Mouse (Mus musculus) E14TG2a.4 (cell line): Measurements from ENCODE around the gene Musk.

Experiments used
- H3K27me3 ChIP-seq: 2 replicates; pipeline ENCODE4 v1.6.1; 2014; ENCODE audit warnings: low read length, control low read depth; ENCODE audit not compliant: insufficient read depth
- H3K36me3 ChIP-seq: 2 replicates; pipeline ENCODE4 v1.6.1; 2014; ENCODE audit warnings: low read length, control low read depth; ENCODE audit not compliant: insufficient read depth
- H3K4me1 ChIP-seq: replicated peaks from 2 replicates; pipeline ENCODE4 v1.6.1; 2014; ENCODE audit warnings: low read depth, low read length, control low read depth
- H3K4me3 ChIP-seq: replicated peaks from 2 replicates; pipeline ENCODE4 v1.5.1; 2014; ENCODE audit warnings: mild to moderate bottlenecking, low read length
- H3K9me3 ChIP-seq: 2 replicates; pipeline ENCODE4 v1.6.1; 2014; ENCODE audit warnings: low read length, control low read depth
- CTCF ChIP-seq: conservative IDR thresholded peaks from 2 replicates; pipeline ENCODE4 v1.5.1; 2014; ENCODE audit warnings: low read length
- NANOG ChIP-seq: IDR thresholded peaks from 2 replicates; pipeline ENCODE4 v1.6.1; 2014; ENCODE audit warnings: borderline replicate concordance, low read length, mixed read lengths
- POU5F1 ChIP-seq: IDR thresholded peaks from 2 replicates; pipeline ENCODE4 v1.6.1; 2014; ENCODE audit warnings: low read length, borderline replicate concordance

Musk gene

DNA sequence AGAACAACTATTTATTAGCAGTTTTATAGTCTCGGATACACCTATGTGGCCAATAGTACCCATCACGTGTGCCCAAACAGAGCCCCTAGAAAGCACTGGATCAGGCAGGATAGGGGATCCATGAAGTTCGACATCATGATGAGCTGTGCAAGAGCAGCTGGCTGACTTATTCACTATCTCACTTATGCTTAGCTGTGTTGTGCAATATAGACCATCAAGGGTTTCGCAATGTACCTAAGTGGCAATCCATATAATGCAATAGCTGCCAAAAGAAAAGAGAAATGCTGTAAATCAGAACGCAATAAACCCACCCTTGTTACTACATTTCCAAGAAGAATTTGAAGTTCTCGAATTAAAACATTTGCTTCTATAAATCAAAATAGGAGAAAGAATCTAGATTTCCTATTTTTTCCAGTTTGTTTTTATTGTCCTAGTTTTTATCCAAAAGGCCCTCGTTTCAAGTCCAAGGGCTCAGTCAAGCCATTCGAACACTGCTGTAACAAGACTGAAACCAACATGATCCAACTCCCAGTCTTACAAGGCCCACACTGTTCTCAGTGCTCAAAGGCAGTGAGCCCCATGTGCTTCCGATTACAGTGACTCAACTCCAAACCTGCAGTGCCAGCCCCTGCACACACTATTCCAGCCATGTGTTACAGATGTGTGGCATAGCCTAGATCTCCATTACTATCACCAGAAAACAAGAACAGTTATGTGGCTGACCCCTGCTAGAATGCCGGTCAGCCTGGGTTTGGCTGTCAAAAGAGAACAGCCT lies 45.3 kb downstream of the Musk start:
- no peaks in the 10 kb centered on the region for H3K27me3 ChIP-seq
- no peak for TF ChIP-seq POU5F1
- no peak for TF ChIP-seq NANOG
- no peak for TF ChIP-seq CTCF
- H3K4me1 ChIP-seq = no peaks in the 10 kb centered on the region
- no peaks in the 10 kb centered on the region for H3K9me3 ChIP-seq
- no peak overlapping the region for H3K4me3 ChIP-seq
- no peaks in the 10 kb centered on the region for H3K36me3 ChIP-seq

DNA sequence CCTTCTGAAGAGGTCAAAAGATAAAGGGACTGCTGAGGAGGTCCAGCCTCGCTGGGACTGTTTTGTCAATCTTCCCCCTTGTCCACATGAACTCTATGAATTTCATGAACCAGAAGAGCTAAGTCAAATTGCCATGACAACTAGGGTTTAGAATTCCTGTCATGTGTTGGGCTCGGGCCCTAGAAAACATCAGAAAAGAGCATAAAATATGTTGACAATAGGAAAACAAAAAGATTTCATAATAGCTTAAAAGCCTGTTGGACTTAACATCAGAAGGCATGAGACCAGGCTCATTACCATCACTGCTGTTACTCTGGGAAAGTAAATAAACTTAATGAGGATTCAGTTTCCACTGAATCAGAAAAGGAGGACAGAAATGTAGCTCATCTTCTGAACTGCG lies 46.6 kb downstream of the Musk start:
- TF ChIP-seq CTCF = no peak
- TF ChIP-seq POU5F1 = no peak
- no peak for TF ChIP-seq NANOG

DNA sequence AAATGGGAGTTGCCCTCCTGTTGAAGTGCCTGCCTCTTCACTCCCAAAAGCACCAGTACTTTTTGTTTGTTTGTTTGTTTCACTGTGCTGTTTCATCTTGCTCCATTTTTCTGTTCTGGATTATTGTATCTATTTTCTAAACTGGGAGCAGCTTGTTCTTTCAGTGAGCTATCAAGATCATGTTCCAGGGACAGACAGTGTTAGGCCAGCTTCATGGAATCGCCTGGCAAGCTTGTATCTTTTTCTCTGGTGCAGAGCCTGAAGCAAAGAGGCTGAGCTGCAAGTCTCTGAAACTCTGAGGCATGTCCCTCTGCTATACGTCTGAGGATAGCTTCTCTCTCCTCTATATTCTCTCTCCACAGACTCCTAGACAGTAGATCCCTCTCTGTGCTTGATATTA lies 50.5 kb downstream of the Musk start:
- no peak for TF ChIP-seq POU5F1
- TF ChIP-seq NANOG = no peak
- no peak for TF ChIP-seq CTCF
- Histone ChIP-seq H3K27me3 (no peaks in the 10 kb centered on the region), H3K4me3 (no peak overlapping the region), H3K4me1 (no peaks in the 10 kb centered on the region), H3K36me3 (no peaks in the 10 kb centered on the region), H3K9me3 (no peaks in the 10 kb centered on the region)

More for the DNA sequence above, 46.6 kb downstream of the Musk start:
- Histone ChIP-seq H3K4me3 (no peak overlapping the region), H3K27me3 (no peaks in the 10 kb centered on the region), H3K36me3 (no peaks in the 10 kb centered on the region), H3K9me3 (no peaks in the 10 kb centered on the region), H3K4me1 (no peaks in the 10 kb centered on the region)

DNA sequence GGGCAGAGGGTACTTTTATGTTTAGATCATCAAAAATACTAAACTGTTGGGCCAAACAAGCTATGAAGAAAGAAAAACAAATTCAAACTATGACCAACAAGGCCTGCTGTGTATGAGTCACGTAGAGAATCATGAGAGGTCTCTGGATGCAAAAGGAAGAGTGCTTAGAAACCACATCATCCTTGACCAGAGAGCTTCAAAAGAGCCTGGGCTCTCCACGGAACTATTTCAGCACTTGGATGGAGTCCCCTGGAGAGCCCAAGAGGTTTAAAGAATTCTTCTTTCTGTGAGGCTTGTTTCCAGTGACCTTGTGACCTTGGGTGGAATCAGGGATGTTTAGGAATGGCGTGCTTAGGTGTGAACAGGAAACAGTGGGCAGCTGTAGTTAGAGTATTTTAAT lies 53.5 kb downstream of the Musk start:
- Histone ChIP-seq H3K36me3 (no peaks in the 10 kb centered on the region), H3K4me1 (no peaks in the 10 kb centered on the region), H3K4me3 (no peak overlapping the region), H3K27me3 (no peaks in the 10 kb centered on the region), H3K9me3 (peaks cover 9% of the 10 kb centered on the region)
- TF ChIP-seq POU5F1 (no peak), CTCF (no peak), NANOG (no peak)

DNA sequence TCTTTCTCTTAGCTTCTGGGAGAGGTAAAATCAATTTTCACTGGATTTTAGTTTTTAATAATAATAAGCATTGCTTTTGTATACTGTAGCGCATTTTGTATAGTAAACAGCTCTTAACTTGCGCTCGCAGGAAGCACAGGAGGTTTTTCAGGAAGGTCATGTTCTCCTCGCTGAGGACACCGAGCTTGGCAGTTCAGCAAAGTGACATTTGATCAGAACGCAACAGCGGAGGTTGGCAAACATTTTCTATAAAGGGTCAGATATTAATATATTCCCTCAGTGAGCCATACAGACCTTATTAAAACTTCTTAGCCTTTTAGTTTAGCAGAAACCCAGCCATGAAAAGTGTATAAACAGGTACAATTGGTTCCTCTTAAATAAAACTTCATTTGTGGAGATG lies 64.4 kb downstream of the Musk start:
- TF ChIP-seq NANOG = no peak
- TF ChIP-seq POU5F1 = no peak
- no peak for TF ChIP-seq CTCF
- Histone ChIP-seq H3K4me3 (no peak overlapping the region), H3K4me1 (no peaks in the 10 kb centered on the region), H3K27me3 (no peaks in the 10 kb centered on the region), H3K36me3 (no peaks in the 10 kb centered on the region), H3K9me3 (no peaks in the 10 kb centered on the region)

DNA sequence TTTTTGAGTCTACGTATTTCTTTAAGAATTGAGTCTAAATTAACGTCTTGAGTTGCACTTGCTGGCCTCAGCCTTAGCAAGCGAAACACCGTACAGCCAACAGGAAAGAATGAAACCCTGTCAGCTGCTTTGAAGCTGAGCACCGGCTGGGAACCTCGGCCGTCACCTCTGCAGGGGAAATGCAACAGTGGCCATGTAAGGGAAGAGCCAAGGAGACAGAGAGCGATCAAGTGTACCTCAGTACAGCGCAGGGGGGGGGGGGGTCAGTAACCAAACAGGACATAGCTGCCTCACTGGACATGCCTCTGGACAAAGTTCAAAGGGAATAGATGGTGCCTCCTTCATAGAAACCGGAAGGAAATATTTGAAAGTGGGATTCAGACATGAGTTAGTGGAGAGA lies 65.4 kb downstream of the Musk start:
- no peaks in the 10 kb centered on the region for H3K27me3 ChIP-seq
- no peak overlapping the region for H3K4me3 ChIP-seq
- TF ChIP-seq NANOG (no peak), CTCF (no peak), POU5F1 (no peak)
- no peaks in the 10 kb centered on the region for H3K9me3 ChIP-seq
- no peaks in the 10 kb centered on the region for H3K36me3 ChIP-seq
- H3K4me1 ChIP-seq = no peaks in the 10 kb centered on the region

DNA sequence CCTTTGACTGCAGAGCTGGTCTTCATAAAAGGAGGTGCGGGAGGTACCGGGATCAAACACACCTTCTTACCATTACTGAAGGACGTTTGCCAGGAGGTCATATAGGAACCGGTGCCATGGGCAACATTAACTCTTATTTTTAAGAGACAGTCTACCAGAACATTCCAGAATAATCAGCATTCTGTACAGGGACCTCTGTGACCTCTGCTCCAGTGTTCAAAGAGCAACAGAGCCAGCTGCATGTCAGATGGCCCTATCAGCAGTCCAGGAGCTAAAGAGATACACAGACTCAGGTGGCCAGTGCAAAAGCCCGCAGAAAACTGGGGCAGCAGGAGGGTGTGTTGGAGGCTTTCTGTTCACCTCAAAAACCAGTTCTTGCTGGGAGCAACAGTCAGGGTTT lies 65.8 kb downstream of the Musk start:
- H3K4me3 ChIP-seq = no peak overlapping the region
- no peaks in the 10 kb centered on the region for H3K27me3 ChIP-seq
- no peaks in the 10 kb centered on the region for H3K9me3 ChIP-seq
- TF ChIP-seq CTCF (no peak), NANOG (no peak), POU5F1 (no peak)
- H3K4me1 ChIP-seq = no peaks in the 10 kb centered on the region
- no peaks in the 10 kb centered on the region for H3K36me3 ChIP-seq

DNA sequence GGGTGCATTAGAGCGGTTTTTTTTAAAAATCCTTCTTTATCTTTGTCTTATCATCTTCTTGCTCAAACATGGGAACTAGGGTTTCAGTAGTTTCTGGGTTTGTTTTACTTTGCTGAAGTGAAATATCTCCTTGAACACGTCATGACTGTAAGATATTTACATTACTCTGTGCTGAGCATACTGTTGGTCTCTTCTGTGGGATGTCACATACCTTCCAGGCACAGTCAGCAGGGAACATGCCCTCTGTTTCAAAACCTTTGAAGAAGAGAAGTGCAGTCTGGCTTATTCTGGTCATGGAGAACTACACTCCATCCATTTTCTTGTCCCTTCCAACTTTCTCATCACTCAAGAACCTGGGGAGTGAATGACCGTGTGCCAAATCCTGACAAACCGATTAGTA lies 73.2 kb downstream of the Musk start:
- Histone ChIP-seq H3K27me3 (no peaks in the 10 kb centered on the region), H3K4me3 (no peak overlapping the region), H3K9me3 (no peaks in the 10 kb centered on the region), H3K4me1 (no peaks in the 10 kb centered on the region), H3K36me3 (no peaks in the 10 kb centered on the region)
- TF ChIP-seq CTCF (no peak), POU5F1 (no peak), NANOG (no peak)

DNA sequence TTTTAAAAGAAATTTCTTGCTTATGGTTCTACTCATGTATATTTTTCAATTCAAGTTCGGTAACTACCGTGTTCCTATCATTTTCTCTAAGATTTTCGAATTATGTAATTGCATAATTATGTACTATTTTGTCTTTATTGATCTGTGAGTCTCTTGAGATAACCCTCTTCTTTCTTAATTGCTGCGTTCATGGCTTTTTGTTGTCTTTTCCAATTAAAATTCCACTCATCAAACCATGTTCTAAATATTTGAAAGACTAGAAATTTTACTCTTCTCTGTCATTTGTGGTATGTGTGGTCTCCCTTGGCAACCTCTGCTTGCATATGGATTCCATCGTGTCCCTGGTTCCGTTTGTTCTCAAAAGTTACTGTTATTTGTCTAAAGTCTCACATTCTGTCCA lies 79.6 kb downstream of the Musk start:
- Histone ChIP-seq H3K36me3 (no peaks in the 10 kb centered on the region), H3K9me3 (no peaks in the 10 kb centered on the region), H3K4me3 (no peak overlapping the region), H3K4me1 (no peaks in the 10 kb centered on the region), H3K27me3 (no peaks in the 10 kb centered on the region)
- TF ChIP-seq POU5F1 (no peak), NANOG (no peak), CTCF (no peak)

DNA sequence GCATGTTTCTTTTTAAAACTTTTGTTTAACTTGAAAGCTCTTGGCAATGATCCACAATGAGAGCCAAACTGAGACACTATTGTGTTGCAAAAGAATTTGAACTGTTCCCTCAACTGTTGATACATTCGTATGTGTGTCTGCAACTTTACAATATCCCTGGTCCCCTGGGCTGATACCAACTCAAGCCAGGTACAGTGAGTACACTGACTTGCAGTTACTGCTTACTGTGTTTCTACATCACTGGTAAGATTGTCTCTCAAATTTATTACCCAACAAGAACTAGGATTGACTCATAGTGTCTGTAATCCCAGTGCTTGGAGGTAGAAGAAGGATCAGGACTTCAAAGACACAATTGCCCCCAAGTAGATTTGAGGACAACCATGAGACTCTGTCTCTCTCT lies 85.3 kb downstream of the Musk start:
- Histone ChIP-seq H3K4me3 (no peak overlapping the region), H3K9me3 (no peaks in the 10 kb centered on the region), H3K36me3 (no peaks in the 10 kb centered on the region), H3K27me3 (no peaks in the 10 kb centered on the region), H3K4me1 (no peaks in the 10 kb centered on the region)
- TF ChIP-seq NANOG (no peak), POU5F1 (no peak), CTCF (no peak)
